Mouse (Mus musculus) lung, postnatal 36 days (tissue): ENCODE measurements at regions not wholly inside any gene's neighbourhood (a gene's known extent, or its start where the extent isn't known, plus 50 kb on each side); places are given as distances from the start of the nearest gene placed in this dataset.
A peak's percentile ranks its signal among the peaks of the same experiment; 100 is the strongest.

Source experiments
- DNase-seq: peaks from one replicate; pipeline ENCODE4 v3.0.0; 2022; ENCODE audit warnings: mixed read lengths

DNA sequence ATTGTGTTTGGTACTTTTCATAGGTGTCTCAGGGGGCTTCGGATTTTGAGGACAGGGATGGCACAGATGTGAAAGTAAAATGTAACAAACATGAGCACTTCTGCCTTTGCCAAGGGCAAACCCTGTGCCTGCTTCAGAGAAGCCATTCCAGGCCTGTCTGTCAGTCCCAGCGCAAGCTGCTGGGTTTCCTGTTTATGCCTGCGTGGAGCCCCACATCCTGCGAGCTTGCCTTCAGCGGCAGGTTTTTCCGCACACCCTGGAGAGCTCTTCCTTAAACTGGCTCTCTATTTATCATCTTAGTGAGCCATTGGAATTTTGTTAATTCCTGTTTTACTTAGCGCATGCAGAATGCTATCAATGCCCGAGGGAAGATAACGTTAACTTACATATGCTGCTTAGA, 159.5 kb downstream of the Zfp281 start:
- DNase-seq, result peak; percentile 73

DNA sequence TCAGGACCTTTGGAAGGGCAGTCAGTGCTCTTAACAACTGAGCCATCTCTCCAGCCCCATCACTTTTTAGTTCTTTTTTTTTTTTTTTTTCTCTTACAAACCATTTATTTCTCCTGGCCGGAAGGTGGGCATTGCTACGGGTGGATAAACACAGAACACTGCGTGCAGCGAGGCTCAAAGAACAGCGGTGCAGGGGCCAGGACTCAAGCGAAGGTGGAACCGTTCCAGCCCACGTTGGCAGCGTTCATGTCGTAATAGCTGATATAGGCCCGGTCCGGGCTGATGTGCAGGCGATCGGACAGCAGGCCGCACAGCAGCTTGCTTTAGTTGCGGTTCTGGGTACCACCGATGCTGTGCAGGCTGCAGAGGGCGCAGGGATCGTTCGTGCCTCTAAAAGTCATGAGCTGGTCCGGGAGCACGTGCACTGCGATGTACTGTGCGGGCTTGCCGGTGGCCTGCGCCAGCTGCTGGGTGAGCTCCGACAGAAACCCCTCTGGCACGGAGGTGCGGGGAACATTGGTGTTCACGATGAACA, 164.3 kb downstream of the Zfp281 start:
- no peak for DNase-seq

GRCm38 (mm10) chr1:136791641-136792040, 166.9 kb downstream of the Zfp281 start:
- no peak for DNase-seq
